Mouse (Mus musculus): ENCODE data around the gene Nup155.
"Not testable (repeated sequence)": the region's sequence is repeated elsewhere in the genome, so short reads cannot be mapped to it uniquely, and the experiment has no call there.

Gene Nup155

GRCm38 (mm10) chr15:8108966-8109743 is at the start of gene Nup155:
Nup155 (plus strand) TSS chr15:8109273.
- peak; percentile 84 for DNase-seq (ENCODE audit: low read depth, low spot score)

GRCm38 (mm10) chr15:8065221-8065620 is 43.9 kb upstream of the Nup155 start:
- no peak for DNase-seq (ENCODE audit: low read depth, low spot score)

- DNase-seq (ENCODE audit: low read depth, low spot score) = not testable (repeated sequence)
These were observed 35.9 kb upstream of the Nup155 start for GRCm38 (mm10) chr15:8073159-8073558.

- DNase-seq (ENCODE audit: low read depth, low spot score) = no peak
These were observed 26.9 kb upstream of the Nup155 start for GRCm38 (mm10) chr15:8082139-8082538.

- no peak for DNase-seq (ENCODE audit: low read depth, low spot score)
These were observed 21.8 kb upstream of the Nup155 start for GRCm38 (mm10) chr15:8087293-8087692.

- no peak for DNase-seq (ENCODE audit: low read depth, low spot score)
These were observed 20.4 kb upstream of the Nup155 start for GRCm38 (mm10) chr15:8088715-8089114.

GRCm38 (mm10) chr15:8090685-8091084 is 18.4 kb upstream of the Nup155 start:
- no peak for DNase-seq (ENCODE audit: low read depth, low spot score)

GRCm38 (mm10) chr15:8092668-8093067 is 16.4 kb upstream of the Nup155 start:
- DNase-seq (ENCODE audit: low read depth, low spot score) = not testable (repeated sequence)

- peak; percentile 55 for DNase-seq (ENCODE audit: low read depth, low spot score)
These were observed 11.2 kb upstream of the Nup155 start for GRCm38 (mm10) chr15:8097853-8098252.

GRCm38 (mm10) chr15:8098774-8099749 is 10.0 kb upstream of the Nup155 start, which contains the start of gene Wdr70:
Wdr70 (minus strand) TSS chr15:8099209.
- DNase-seq (ENCODE audit: low read depth, low spot score) = peak; percentile 88

- DNase-seq (ENCODE audit: low read depth, low spot score) = not testable (repeated sequence)
These were observed 7.0 kb upstream of the Nup155 start for GRCm38 (mm10) chr15:8101975-8102542.

GRCm38 (mm10) chr15:8108360-8108965 is 610 bp upstream of the Nup155 start:
- DNase-seq (ENCODE audit: low read depth, low spot score) = no peak

- DNase-seq (ENCODE audit: low read depth, low spot score) = no peak
These were observed 709 bp downstream of the Nup155 start for GRCm38 (mm10) chr15:8109782-8110181.

GRCm38 (mm10) chr15:8129281-8129680 is 20.2 kb downstream of the Nup155 start:
- DNase-seq (ENCODE audit: low read depth, low spot score) = no peak

GRCm38 (mm10) chr15:8131268-8131667 is 22.2 kb downstream of the Nup155 start:
- no peak for DNase-seq (ENCODE audit: low read depth, low spot score)

GRCm38 (mm10) chr15:8131761-8132160 is 22.7 kb downstream of the Nup155 start:
- no peak for DNase-seq (ENCODE audit: low read depth, low spot score)

- no peak for DNase-seq (ENCODE audit: low read depth, low spot score)
These were observed 26.5 kb downstream of the Nup155 start for GRCm38 (mm10) chr15:8135606-8136005.

- no peak for DNase-seq (ENCODE audit: low read depth, low spot score)
These were observed 52.8 kb downstream of the Nup155 start for GRCm38 (mm10) chr15:8161841-8162240.

GRCm38 (mm10) chr15:8168591-8169265 is 59.7 kb downstream of the Nup155 start, which contains the start of gene Cplane1:
Cplane1 (plus strand) TSS chr15:8169106.
- DNase-seq (ENCODE audit: low read depth, low spot score) = peak; percentile 84

- DNase-seq (ENCODE audit: low read depth, low spot score) = no peak
These were observed 60.2 kb downstream of the Nup155 start for GRCm38 (mm10) chr15:8169266-8169746.

- no peak for DNase-seq (ENCODE audit: low read depth, low spot score)
These were observed 80.5 kb downstream of the Nup155 start for GRCm38 (mm10) chr15:8189563-8189962.

Data from WW6 (cell line).